In the genomic region with DNA sequence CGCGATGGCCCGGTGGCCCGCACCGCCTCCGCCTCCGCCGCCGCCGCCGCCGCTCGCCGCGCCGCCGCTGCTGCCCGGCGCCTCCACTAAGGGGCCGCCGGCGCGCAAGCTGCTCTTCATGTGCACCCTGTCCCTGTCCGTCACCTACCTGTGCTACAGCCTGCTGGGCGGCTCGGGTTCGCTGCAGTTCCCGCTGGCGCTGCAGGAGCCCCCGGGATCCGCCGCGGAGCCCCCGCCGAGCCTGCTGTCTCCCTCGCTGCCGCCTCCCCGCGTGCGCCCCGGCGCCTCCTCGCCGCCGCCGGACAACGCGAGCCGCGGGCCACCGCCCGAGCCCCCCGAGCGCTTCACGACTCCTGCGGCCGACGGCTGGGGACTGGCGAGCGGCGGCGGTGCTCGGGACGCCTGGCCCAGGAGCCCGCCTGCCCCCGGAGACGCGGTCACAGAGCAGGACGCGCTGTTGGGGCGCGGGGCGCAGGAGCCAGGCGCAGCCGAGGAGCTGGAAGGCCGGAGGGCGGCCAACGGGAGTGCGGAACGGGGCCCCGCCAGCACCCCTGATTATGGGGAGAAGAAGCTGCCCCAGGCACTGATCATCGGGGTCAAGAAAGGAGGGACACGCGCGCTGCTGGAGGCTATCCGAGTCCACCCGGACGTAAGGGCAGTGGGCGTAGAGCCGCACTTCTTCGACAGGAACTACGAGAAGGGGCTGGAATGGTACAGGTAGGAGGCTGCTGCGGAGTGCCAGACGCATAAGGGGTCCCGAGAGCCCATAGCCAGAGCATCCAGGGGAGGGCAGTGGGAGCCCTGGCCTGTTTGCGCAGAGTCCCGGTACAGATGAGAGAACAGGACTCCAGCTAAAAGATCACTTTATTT, we compare ENCODE assay signal across 8 mouse cellular contexts. TPM values are rescaled to one million over a fixed set of nuclear protein-coding genes. Genes with fewer than 3 reads are reported as not detected.
DNase-seq lines count a peak whose midpoint lies in the region; ATAC-seq lines count a peak whose summit lies in the region.

No protein-coding gene starts in this region.

- H3K9ac ChIP-seq in limb, embryonic 12.5 days (replicated peaks), result peak overlapping the region; percentile 56

- WGBS in limb, embryonic 12.5 days, result under 1% methylated on average over 92 of the region's 97 CpGs

- peak; percentile 21 to 24 for DNase-seq in frontal cortex, postnatal 36 days (ENCODE audit: low spot score in 2 of 2)
- no peak for DNase-seq in frontal cortex, postnatal 25 days (ENCODE audit: low spot score in 2 of 2)
- peak; percentile 15 for DNase-seq in right cerebral cortex, postnatal 14 days
- DNase-seq in right cerebral cortex, adult 18-20 months, result no peak
- peak; percentile 51 for DNase-seq in retina, postnatal 1 day
- no peak for DNase-seq in gastrocnemius, adult 18-20 months (ENCODE audit: low spot score)
- no peak for DNase-seq in spleen, postnatal 14 days (ENCODE audit: low spot score in 2 of 2)

- H3K27ac ChIP-seq in limb, embryonic 12.5 days, result no peak overlapping the region

- peaks cover 13% of the 10 kb centered on the region for H3K4me1 ChIP-seq in limb, embryonic 12.5 days (replicated peaks)

- H3K4me3 ChIP-seq in limb, embryonic 12.5 days (replicated peaks), result peak overlapping the region; percentile 68

- no peak; the same call in 1 of the 2 replicates for ATAC-seq in limb, embryonic 12.5 days (ENCODE audit: insufficient number of reproducible peaks, insufficient read depth, low FRiP score, low TSS enrichment, low read depth)

- peaks cover 94% of the 10 kb centered on the region for H3K27me3 ChIP-seq in limb, embryonic 12.5 days

- no peaks in the 10 kb centered on the region for H3K9me3 ChIP-seq in limb, embryonic 12.5 days

- H3K4me2 ChIP-seq in limb, embryonic 12.5 days, result peak overlapping the region; percentile 100

- no peaks in the 10 kb centered on the region for H3K36me3 ChIP-seq in limb, embryonic 12.5 days

RNA-seq across cellular contexts. Expression of a gene that starts 0.7 kb away (rescaled TPM):
- 0.37 and 0.46 TPM in 2 replicates for polyA plus RNA-seq in limb, embryonic 12.5 days (2016; fragmentation: Nextera tagmentation; extraction: Ambion mirVana)
- total RNA-seq in gastrocnemius, adult 18-20 months (2021), result not detected

Comparison
In these comparisons a context has a peak if more than half of its experiments do, and no peak if none do; other contexts are left out.
1. DNase-seq: peak in frontal cortex, postnatal 36 days (2 of 2), right cerebral cortex, postnatal 14 days (single experiment) and retina, postnatal 1 day (single experiment); none in frontal cortex, postnatal 25 days (0 of 2), right cerebral cortex, adult 18-20 months (single experiment), gastrocnemius, adult 18-20 months (single experiment) and spleen, postnatal 14 days (0 of 2).